Mouse (Mus musculus): ENCODE measurements around the gene Klk12.

DNA sequence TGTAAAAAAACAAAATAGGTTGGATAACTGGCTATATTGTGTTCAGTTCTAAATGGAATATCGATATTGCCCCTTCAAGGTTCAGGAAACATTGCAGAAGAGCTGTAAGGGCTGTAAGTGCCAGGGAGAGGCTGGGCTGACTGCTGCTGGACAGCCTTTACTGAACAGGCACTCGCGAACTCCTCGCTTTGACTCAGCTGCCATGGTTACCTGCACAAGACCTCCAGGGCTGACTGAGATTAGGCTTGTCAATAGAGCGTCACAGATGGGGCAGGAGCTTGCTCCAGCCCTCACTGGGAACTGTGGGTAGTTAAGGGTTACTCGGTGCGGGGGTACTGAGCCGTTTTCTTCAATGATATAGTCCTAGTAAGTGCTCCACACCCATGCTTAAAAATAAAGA is 2.2 kb upstream of the Klk12 start:
- TF ChIP-seq EP300 (IDR thresholded peaks at IDR 0.05), result no peak
- no peak for TF ChIP-seq CTCF (IDR thresholded peaks at IDR 0.05)
